Mouse (Mus musculus) kidney, embryonic 16.5 days (tissue): ENCODE measurements around the gene Baiap2l2. TPM values are rescaled to one million over a fixed set of nuclear protein-coding genes. Genes with fewer than 3 reads are reported as not detected.

Experiments used
- ATAC-seq: fragments of 200-750 bp; cut with Nextera tagmentation; 2 replicates; pipeline ENCODE4 v1.8.0; 2017; ENCODE audit warnings: moderate TSS enrichment; ENCODE audit not compliant: low FRiP score, low TSS enrichment
- H3K27ac ChIP-seq: fragments of 300-500 bp; sonication (generic); 2 replicates; pipeline ENCODE4 v1.5.1; 2014; ENCODE audit warnings: low read length
- H3K27me3 ChIP-seq: fragments of 300-500 bp; sonication (generic); 2 replicates; pipeline ENCODE4 v1.6.1; 2014; ENCODE audit warnings: low read length, control low read depth, mixed read lengths; ENCODE audit not compliant: insufficient read depth
- H3K36me3 ChIP-seq: fragments of 300-500 bp; sonication (generic); 2 replicates; pipeline ENCODE4 v1.6.1; 2014; ENCODE audit warnings: low read length, control low read depth, mixed read lengths; ENCODE audit not compliant: insufficient read depth
- H3K4me1 ChIP-seq: fragments of 300-500 bp; sonication (generic); 2 replicates; pipeline ENCODE4 v1.6.1; 2014; ENCODE audit warnings: low read length, control low read depth, mixed read lengths; ENCODE audit not compliant: insufficient read depth
- H3K4me2 ChIP-seq: fragments of 300-500 bp; sonication (generic); replicated peaks from 2 replicates; pipeline ENCODE4 v1.6.1; 2014; ENCODE audit warnings: low read depth, low read length
- H3K4me3 ChIP-seq: fragments of 300-500 bp; sonication (generic); 2 replicates; pipeline ENCODE4 v1.5.1; 2014; ENCODE audit warnings: mild to moderate bottlenecking, low read length
- H3K9ac ChIP-seq: fragments of 300-500 bp; sonication (generic); replicated peaks from 2 replicates; pipeline ENCODE4 v1.6.1; 2014; ENCODE audit warnings: low read length
- H3K9me3 ChIP-seq: fragments of 300-500 bp; sonication (generic); 2 replicates; pipeline ENCODE4 v1.6.1; 2016; ENCODE audit warnings: low read length, control low read depth
- WGBS: fragments of 180-500 bp; shearing (Covaris S2); extraction: QIAGEN DNeasy Blood & Tissue Kit; methylation state at CpG from one replicate; pipeline ENCODE4 v1.1.7; 2014; 5-methylcytosine and 5-hydroxymethylcytosine counted together
- polyA plus RNA-seq: library from polyadenylated mRNA; unstranded; fragments of >200 nt; fragmentation: Nextera tagmentation; extraction: Ambion mirVana; gene quantifications from 2 replicates; pipeline ENCODE4 v1.2.1, GENCODE M21; 2015

The Baiap2l2 gene
- polyA plus RNA-seq, 1 experiment from 2014 or later, result 17.7 TPM

DNA sequence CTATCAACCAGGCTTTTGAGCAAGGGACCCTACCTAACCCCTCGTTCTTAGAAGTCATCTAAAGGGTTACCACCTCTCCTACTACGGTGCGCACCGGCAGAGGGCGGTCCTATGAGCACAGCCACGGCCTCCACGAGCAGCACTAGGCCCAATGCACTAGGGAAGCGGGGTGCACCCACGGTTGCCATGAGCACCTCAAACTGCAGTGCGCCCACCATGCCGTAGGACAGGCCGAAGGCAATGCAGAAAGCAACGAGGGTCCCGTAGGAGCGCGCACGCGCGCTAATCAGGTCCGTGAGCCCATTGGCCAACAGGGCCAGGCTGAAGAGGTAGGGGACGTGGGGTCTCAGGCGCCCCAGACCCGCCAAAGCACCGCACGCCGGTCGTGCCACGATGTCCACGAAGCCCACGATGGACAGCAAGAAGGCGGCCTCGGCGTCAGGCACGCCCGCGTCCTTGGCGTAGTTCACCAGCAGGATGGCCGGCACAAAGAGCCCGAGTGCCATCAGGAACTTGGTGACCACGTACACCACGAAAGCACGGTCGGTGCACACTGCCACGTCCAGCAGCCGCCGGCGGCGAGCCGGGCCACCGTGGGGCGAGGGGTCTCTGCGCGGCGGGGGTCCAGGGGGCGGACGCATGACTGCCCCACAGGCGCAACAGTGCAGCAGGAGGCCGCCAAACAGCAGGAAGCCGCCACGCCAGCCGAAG, 33.4 kb downstream of the Baiap2l2 start:
- peak; percentile 71 for ATAC-seq
- H3K4me3 ChIP-seq, result peak overlapping the region; percentile 47
- H3K4me1 ChIP-seq, result peaks cover 13% of the 10 kb centered on the region
- WGBS, result 2% methylated on average over 57 of the region's 61 CpGs
- peak overlapping the region; percentile 69 for H3K9ac ChIP-seq
- H3K4me2 ChIP-seq, result peak overlapping the region; percentile 80
- H3K27ac ChIP-seq, result no peak overlapping the region
- H3K36me3 ChIP-seq, result peaks cover 12% of the 10 kb centered on the region; the same call in 1 of the 2 replicates
- H3K27me3 ChIP-seq, result peaks cover 34% of the 10 kb centered on the region
- no peaks in the 10 kb centered on the region for H3K9me3 ChIP-seq

DNA sequence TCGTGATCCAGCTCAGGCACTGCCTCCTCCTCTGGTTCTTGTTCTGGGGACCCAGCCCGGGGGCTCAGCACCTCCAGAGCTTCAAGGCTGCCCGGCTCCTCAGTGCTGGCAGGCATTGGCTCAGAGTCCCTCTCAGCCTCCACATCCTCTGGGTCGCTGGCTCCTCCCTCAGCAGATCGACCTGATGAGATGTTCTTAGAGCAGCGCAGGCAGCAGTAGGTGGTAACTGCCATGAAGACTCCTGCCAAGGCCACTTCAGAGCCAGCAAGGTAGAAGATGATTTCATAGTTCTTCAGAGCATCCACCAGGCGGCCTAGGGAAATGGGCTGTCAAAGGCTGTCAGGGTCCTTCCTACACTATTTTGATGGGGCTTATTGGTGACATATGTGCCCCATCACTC, 34.2 kb downstream of the Baiap2l2 start:
- no peak overlapping the region; the same call in 1 of the 2 replicates for H3K4me3 ChIP-seq
- peaks cover 20% of the 10 kb centered on the region for H3K36me3 ChIP-seq
- H3K27ac ChIP-seq, result no peak overlapping the region
- H3K27me3 ChIP-seq, result peaks cover 34% of the 10 kb centered on the region
- no peaks in the 10 kb centered on the region for H3K9me3 ChIP-seq
- no peak overlapping the region for H3K9ac ChIP-seq
- 50% methylated on average over 7 of the region's 7 CpGs for WGBS
- peaks cover 13% of the 10 kb centered on the region for H3K4me1 ChIP-seq
- no peak for ATAC-seq
- no peak overlapping the region for H3K4me2 ChIP-seq

DNA sequence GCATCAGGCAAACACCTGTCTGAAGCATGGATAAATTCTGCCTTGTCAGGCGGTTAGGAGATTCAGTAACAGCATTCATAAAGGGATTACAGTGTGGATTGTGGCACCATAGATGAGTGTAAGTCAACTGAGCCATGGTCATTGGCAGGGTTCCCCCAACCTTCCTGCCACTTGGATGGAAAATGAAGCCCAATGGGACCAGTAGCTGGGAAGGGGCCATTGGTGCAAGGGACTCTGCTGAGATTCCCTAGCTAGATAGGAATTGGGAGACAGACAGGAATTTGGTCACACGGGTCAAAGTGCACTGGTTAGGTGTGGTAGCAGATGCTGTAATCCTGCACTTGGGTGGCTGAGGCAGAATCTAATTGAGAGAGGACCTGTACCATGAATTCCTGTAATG, 35.1 kb downstream of the Baiap2l2 start:
- Histone ChIP-seq H3K36me3 (peaks cover 27% of the 10 kb centered on the region), H3K9me3 (no peaks in the 10 kb centered on the region), H3K4me2 (no peak overlapping the region), H3K27ac (no peak overlapping the region), H3K4me1 (peaks cover 13% of the 10 kb centered on the region), H3K27me3 (peaks cover 34% of the 10 kb centered on the region), H3K4me3 (no peak overlapping the region), H3K9ac (no peak overlapping the region)
- 81% methylated on average over 2 of the region's 2 CpGs for WGBS
- ATAC-seq, result no peak

DNA sequence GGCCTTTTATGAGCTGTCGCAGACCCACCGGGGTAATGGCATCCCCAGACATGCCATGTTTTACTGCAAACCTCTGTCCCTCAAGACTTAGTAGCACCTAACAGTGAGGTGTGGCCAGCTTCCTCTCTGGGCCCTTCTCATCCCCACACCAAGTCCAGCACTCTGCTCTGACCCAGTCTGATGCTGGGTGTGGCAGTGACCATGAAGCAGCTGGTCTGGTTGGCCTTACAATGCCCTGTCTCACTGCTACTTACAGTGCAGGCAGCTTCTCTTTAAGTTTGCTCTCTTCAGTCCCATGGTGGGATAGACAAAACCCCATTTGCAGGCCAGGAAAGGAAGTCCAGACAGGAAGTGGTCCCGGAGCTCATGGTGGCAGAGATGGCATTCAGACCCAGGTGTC, 40.0 kb downstream of the Baiap2l2 start:
- Histone ChIP-seq H3K27ac (no peak overlapping the region), H3K9me3 (no peaks in the 10 kb centered on the region), H3K4me2 (no peak overlapping the region), H3K4me1 (peaks cover 5% of the 10 kb centered on the region; the same call in 1 of the 2 replicates), H3K9ac (no peak overlapping the region), H3K36me3 (peaks cover 48% of the 10 kb centered on the region), H3K27me3 (no peaks in the 10 kb centered on the region), H3K4me3 (no peak overlapping the region)
- no peak for ATAC-seq
- WGBS, result 81% methylated on average over 3 of the region's 3 CpGs

DNA sequence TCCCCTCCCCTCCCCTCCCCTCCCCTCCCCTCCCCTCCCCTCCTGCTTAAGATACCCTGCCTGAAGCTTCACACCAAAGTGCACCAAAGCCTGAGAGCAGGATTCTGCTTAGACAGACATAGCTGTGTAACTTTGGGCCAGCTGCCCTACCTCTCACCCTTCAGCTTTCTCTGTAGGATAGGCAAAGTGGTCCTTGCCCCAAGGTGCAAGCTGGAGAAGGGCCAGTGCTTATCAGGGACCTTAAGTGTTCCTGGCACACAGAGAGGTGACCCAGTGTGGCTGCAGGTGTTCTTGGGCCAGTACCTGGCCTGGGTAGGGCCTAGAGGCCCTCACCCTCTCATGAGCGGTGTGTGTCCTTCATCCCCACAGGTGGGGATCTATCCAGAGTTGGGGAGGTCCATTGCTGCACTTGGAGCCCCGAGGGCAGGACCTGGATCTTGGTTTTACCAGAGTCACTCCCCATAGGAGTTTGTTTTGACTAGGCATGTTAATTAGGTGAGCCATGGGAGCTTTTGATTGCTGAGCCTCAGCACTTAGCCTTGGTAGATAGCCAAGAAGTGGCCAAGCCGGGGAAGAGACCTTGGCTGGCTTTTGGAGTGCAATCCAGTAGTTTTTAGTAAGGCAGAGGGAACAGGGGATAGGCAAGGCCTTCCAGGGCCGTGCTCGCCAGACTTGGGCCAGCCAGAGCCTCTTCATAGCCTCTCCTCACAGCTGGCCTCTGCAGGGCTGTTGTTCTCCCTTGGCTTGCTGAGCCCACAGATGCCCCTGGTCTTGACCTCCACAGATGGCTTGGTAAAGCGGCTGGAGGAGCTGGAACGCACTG, 41.1 kb downstream of the Baiap2l2 start:
- H3K27ac ChIP-seq, result no peak overlapping the region
- H3K36me3 ChIP-seq, result peaks cover 57% of the 10 kb centered on the region
- H3K27me3 ChIP-seq, result no peaks in the 10 kb centered on the region
- peaks cover 5% of the 10 kb centered on the region; the same call in 1 of the 2 replicates for H3K4me1 ChIP-seq
- H3K4me2 ChIP-seq, result no peak overlapping the region
- WGBS, result 78% methylated on average over 7 of the region's 7 CpGs
- no peak for ATAC-seq
- no peaks in the 10 kb centered on the region for H3K9me3 ChIP-seq
- no peak overlapping the region for H3K4me3 ChIP-seq
- no peak overlapping the region for H3K9ac ChIP-seq

DNA sequence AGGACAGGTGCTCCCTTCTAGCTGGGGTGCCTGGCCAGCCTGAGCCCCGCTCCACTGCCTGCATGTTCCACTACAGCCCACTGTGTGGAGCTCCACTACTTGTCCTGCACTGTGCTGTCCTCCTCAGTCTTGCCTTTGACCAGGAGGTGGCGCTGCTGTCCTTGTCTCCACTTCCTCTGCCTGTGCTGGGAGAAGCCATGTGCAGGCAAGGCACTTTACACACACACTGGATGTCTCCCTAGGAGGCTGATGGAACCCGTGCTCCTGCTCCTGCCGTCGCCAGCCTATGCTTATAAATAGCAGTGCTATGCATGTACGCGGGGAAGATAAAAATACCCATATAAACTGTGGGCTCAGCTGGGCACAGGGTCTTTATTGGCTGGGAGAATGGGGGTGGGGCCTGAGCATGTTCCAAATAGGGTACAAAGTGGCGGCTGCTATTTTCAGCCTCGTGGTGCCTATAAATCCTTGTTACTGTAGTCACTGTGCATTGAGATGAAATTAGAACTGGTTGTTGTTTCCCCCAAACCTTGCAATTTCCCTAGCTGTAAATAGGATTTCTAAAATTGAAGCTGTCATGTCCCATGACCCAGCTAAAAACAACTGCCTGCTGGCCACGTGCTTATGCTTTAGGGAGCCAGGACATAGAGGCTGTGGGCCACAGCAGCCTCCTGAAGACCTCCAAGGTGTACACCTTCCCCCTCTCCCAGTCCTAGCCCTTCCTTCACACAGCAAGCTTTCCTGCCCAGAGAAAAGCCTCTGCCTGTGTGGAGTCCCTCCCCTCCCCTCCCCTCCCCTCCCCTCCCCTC, 41.9 kb downstream of the Baiap2l2 start:
- 0 out of 2 replicates have a peak overlapping the region, but pooled peaks have one; percentile 22 for H3K4me2 ChIP-seq
- H3K4me1 ChIP-seq, result peaks cover 5% of the 10 kb centered on the region; the same call in 1 of the 2 replicates
- H3K4me3 ChIP-seq, result no peak overlapping the region
- H3K9ac ChIP-seq, result no peak overlapping the region
- H3K9me3 ChIP-seq, result no peaks in the 10 kb centered on the region
- H3K27ac ChIP-seq, result 0 out of 2 replicates have a peak overlapping the region, but pooled peaks have one; percentile 6
- peaks cover 60% of the 10 kb centered on the region for H3K36me3 ChIP-seq
- 17% methylated on average over 10 of the region's 10 CpGs for WGBS
- no peaks in the 10 kb centered on the region for H3K27me3 ChIP-seq
- ATAC-seq, result peak; percentile 96

DNA sequence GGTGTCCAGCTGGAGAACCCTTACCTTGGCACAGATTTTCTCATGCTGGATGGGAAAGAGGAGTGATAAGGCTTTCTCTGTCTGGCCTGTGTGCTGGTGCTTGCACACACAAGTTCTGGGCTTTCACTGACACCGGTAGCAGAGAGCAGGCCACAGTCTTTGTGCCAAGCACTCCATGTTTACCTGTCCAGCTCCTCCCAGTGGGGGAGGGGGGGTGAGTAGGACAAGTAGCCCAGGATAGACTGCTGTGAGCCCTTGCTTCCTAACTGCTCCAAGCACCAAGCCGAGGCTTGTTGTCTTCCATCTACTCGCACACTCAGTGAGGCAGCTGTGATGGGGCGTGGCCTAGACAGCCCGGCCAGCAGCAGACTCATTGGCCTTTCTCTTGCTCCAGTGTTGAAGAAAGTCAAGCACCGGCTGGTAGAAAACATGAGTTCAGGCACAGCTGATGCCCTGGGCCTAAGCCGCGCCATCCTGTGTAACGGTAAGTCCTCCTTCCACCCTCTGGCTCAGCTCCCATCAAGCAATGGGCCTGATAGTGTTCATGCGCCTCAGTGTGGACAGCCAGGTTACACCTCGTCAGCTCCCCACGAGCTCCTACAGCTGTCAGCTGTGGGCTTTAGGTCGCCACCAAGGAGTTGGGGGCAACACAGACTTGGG, 42.6 kb downstream of the Baiap2l2 start:
- H3K36me3 ChIP-seq, result peaks cover 57% of the 10 kb centered on the region
- H3K4me2 ChIP-seq, result no peak overlapping the region
- H3K9ac ChIP-seq, result no peak overlapping the region
- 71% methylated on average over 13 of the region's 13 CpGs for WGBS
- H3K4me1 ChIP-seq, result peaks cover 5% of the 10 kb centered on the region; the same call in 1 of the 2 replicates
- no peaks in the 10 kb centered on the region for H3K9me3 ChIP-seq
- no peak overlapping the region for H3K4me3 ChIP-seq
- peak; percentile 60 for ATAC-seq
- H3K27ac ChIP-seq, result no peak overlapping the region
- no peaks in the 10 kb centered on the region for H3K27me3 ChIP-seq

DNA sequence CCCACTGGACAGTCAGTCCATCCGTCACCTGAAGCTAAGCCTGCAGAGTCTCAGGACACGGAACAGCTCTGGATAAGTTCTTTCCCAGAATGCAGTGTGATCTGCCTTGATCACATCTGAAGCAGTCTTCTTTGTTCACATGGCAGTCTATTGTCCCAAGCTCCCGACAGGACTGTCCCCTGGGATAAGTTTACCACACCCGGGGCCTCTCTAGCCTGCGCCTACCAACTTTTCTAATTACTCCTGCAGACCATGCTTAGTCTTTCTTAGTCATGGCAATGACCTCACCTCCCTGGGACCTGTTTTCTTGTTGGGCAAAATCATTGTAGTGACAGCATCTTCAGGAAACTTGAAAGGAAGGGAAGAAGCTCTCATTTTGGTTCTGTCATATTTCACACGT, 47.3 kb downstream of the Baiap2l2 start:
- H3K4me2 ChIP-seq, result no peak overlapping the region
- 75% methylated on average over 6 of the region's 6 CpGs for WGBS
- no peak overlapping the region for H3K4me3 ChIP-seq
- no peak for ATAC-seq
- H3K4me1 ChIP-seq, result no peaks in the 10 kb centered on the region
- no peaks in the 10 kb centered on the region for H3K9me3 ChIP-seq
- H3K9ac ChIP-seq, result no peak overlapping the region
- H3K27me3 ChIP-seq, result no peaks in the 10 kb centered on the region
- H3K36me3 ChIP-seq, result peaks cover 51% of the 10 kb centered on the region
- H3K27ac ChIP-seq, result no peak overlapping the region

DNA sequence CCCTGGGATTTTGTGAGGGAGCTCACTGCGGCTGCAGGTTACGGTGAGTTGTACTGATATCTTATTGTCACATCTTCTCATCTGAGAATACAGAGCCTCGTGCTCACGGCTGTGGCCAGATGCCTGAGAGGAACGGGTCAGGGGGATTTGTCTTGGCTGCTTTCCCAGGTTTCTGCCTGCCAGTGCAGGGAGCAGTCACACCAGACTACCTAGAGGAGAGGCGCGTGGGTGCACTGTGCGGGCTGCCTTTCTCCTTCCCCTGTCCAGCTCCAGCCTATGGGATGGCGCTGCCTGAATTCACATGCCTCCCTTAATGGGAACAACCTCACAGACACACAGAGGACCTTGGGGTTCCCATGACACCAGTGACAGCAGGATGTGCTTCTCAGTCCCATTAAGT, 50.1 kb downstream of the Baiap2l2 start:
- no peak overlapping the region for H3K9ac ChIP-seq
- peaks cover 42% of the 10 kb centered on the region for H3K36me3 ChIP-seq
- no peaks in the 10 kb centered on the region for H3K9me3 ChIP-seq
- H3K4me3 ChIP-seq, result no peak overlapping the region
- no peak overlapping the region for H3K4me2 ChIP-seq
- no peak for ATAC-seq
- no peak overlapping the region for H3K27ac ChIP-seq
- H3K27me3 ChIP-seq, result no peaks in the 10 kb centered on the region
- no peaks in the 10 kb centered on the region for H3K4me1 ChIP-seq
- 77% methylated on average over 9 of the region's 9 CpGs for WGBS
